Mouse (Mus musculus): ENCODE data around the gene Sumo2.
"Not testable (repeated sequence)": the region's sequence is repeated elsewhere in the genome, so short reads cannot be mapped to it uniquely, and the experiment has no call there.

Sumo2 gene

DNA sequence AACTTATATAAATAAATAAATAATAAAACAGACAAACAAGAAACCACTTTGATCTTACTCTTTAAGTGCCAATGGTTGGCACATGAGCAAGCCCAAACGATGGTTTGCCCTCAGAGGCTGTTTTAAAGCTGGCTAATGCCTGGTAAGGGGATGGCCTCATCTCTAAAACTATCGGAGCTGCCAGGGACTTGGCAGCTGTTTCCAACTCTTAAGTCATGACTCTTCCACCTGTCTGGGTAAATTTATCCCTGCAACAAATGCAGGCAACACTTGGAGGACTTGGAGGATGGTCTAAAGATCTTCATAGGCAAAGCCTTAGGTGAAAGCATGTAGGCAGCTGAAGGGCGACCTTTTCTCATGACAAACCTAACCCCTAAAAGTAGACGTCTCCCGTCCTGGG lies 19.1 kb downstream of the Sumo2 start:
- no peak for DNase-seq

GRCm38 (mm10) chr11:115515021-115515420 lies 21.1 kb downstream of the Sumo2 start:
- DNase-seq, result no peak

DNA sequence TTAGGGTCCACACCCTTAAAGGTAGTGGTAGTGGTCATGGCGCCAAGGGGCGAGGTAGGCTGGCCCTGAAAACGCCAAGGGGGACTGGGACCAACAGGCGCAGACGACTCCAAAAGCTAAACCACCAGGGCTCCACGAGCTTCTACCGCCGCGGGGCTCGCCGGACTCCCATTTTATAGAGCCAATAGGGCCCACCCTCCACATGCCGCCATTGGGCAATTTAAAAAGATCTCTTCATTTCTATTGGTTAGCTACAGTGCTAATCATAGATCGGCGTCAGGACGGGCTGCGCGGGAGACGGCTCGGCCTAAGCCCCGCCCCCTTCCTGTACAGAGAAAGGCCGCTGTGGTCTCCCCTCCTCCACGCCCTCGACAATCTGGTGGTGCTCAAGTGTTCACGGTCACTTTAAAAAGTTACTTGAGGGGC lies 21.8 kb downstream of the Sumo2 start, which contains the start of gene Jpt1:
TSS of gene Jpt1 (minus strand) at position 150 of the 426 bp plus-strand sequence.
- peak; percentile 91 to 95 for DNase-seq

GRCm38 (mm10) chr11:115513271-115514237 lies 22.5 kb downstream of the Sumo2 start:
- DNase-seq, result peak; percentile 27 to 53

DNA sequence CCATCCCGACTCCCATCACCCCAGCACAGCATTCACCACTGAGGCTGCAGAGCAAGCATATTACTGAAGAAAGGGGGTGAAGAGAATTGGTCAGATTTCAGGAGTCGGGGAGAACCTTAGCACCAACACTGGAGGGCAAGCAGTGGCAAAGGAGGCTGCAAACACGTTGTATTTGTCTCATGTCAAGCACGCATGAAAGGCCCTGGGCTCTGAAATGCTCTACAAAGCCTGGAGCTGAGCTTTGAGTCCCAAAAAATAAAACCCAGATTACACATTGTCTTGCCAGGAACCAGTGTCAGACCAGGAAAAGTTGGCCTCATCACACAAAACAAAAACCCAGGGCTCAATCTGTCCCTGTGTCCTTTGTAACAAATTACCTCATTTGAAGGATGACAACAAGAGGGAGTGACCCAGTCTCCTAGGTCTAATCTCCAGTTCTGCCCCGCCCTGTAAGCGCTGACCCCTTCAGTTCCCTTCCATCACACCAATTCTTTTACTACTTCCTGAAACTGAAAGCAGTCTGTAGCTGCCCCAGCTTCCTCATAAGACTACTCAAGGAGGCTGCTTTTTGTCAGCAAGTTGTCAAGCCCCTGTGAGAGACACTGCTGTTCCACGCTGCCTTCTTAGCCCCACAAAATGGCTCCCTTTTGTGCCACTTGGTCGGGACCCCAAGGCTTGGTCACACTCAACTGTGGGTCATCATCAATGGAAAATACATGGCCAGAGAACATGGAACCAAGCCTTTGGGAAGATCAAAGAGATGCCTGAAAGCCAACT lies 23.5 kb downstream of the Sumo2 start:
- DNase-seq, result peak; percentile 25 to 41

GRCm38 (mm10) chr11:115512004-115512403 lies 24.1 kb downstream of the Sumo2 start:
- no peak for DNase-seq

DNA sequence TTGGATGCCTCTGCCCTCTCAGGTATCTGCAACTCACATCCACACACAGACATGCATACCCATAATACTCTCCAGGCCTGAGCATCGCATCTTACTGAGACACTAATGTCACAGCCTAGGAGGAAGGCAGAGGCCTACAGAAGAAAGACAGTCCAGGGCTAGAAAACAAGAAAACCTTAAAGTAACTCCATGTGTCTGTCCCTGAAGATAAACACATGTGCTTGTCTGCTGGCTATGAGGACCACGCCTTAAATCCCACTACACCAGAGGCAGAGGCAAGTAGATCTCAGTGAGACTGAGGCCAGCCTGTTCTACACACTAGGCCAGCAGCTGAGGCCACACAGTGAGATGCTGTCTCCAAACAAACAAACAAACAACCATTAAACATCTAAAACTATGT lies 25.0 kb downstream of the Sumo2 start:
- DNase-seq, result no peak

DNA sequence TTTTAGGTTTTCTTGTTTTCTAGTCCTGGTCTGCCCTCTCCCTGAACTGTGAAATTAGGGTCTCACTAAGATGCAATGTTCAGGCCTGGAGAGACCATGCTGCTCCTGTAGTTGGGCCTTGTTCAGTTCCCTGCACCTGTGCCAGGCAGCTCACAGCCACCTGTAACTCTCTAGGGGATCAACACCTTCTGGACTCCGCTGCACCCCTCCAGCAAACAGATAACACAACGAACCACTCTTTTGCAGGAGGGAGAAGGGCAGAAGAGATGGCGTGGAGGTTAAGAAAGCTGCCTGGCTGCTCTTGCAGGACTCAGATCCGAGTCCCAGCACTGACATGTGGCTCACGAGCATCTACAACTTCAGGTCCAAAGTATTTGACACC lies 25.6 kb downstream of the Sumo2 start:
- no peak for DNase-seq

- DNase-seq, result no peak
These were observed 26.1 kb downstream of the Sumo2 start for GRCm38 (mm10) chr11:115509773-115510506.

GRCm38 (mm10) chr11:115508061-115508460 lies 28.0 kb downstream of the Sumo2 start:
- no peak for DNase-seq

- DNase-seq, result no peak
These were observed 29.5 kb downstream of the Sumo2 start for GRCm38 (mm10) chr11:115506586-115506985.

GRCm38 (mm10) chr11:115502636-115503035 lies 33.4 kb downstream of the Sumo2 start:
- no peak for DNase-seq

DNA sequence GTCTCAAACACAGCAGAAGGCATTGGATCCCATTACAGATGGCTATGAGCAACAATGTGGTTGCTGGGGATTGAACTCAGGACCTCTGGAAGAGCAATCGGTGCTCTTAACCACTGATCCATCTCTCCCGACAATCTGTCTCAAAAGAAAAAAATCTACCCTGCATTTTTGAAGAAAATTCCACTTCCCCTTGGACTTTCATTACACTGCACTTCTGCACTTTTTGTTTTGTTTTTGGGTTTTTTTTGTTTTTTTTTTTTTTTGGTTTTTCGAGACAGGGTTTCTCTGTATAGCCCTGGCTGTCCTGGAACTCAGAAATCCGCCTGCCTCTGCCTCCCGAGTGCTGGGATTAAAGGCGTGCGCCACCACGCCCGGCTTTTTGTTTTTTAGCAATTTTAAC lies 39.5 kb downstream of the Sumo2 start:
- DNase-seq, result not testable (repeated sequence)

DNA sequence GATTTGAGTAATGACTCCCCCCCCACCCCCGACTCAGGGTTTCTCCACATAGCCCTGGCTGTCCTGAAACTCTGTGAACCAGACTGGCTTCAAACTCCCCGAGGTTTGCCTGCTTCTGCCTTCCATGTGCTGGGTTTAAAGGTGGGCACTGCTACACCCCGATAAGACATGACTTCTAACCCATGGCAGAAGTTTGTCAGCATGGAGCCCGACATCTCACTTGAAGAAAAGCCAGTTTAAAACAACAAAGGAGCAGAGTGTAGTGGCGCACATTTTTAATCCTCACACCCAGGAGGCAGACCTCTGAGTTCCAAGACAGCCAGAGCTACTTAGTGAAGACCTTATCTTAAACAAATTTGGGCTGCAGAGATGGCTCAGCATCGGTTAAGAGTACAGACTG lies 43.7 kb downstream of the Sumo2 start:
- DNase-seq, result no peak

GRCm38 (mm10) chr11:115491356-115492083 lies 44.6 kb downstream of the Sumo2 start, which contains the start of gene Nt5c:
Gene Nt5c, minus strand, starts transcription at chr11:115491862.
- peak; percentile 80 to 83 for DNase-seq

- peak in 1 of 2 experiments; percentile 14 for DNase-seq
These were observed 45.4 kb downstream of the Sumo2 start for GRCm38 (mm10) chr11:115490441-115491355.

GRCm38 (mm10) chr11:115488551-115489104 lies 47.4 kb downstream of the Sumo2 start:
- DNase-seq, result no peak

- no peak for DNase-seq
These were observed 50.9 kb downstream of the Sumo2 start for GRCm38 (mm10) chr11:115485155-115485554.

GRCm38 (mm10) chr11:115483726-115484125 lies 52.4 kb downstream of the Sumo2 start:
- DNase-seq, result peak; percentile 48 to 81

DNA sequence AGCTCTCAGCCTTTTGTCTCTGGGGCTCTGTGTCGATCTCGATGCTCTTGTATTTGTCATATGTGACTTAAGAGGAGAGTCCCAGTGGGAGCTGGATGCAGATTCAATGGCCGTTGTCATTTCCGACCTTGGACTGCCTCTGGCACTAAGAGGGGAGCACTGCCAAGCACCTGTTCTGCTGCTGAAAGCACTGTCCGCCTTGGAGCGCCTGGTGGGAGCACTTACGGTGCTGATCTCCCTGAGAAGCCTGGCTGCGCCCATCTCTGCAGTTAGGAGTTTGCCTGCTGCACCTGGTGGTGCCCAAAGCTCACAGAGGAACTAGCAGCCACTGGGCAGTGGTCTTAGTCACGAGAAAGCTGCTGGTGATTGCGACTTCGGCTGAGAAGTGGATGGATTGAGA lies 52.8 kb downstream of the Sumo2 start:
- DNase-seq, result no peak
